Mouse (Mus musculus): ENCODE data around the gene Gal3st2. TPM values are rescaled to one million over a fixed set of nuclear protein-coding genes. Genes with fewer than 3 reads are reported as not detected.
"Not testable (repeated sequence)": the region's sequence is repeated elsewhere in the genome, so short reads cannot be mapped to it uniquely, and the experiment has no call there.

Gal3st2 gene
- total RNA-seq, 2 experiments from 2014 or later, result not detected

DNA sequence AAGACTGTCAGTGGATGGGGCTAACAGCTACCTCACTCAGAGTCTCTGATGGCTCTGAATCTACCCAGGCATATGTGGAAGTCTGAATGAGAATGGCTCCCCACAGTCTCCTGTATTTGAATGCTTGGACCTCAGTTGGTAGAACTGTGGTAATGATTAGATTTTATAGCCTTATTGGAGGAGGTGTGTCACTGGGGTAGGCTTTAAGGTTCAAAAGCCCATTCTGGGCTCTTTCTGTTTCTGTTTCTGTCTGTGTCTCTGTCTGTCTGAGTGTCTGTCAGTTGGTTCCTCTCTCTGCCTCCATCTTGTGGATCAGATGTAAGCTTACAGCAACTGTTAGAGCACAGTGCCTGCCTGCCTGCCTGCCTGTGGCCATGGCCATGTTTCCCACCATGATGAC, 1.5 kb upstream of the Gal3st2 start:
- no peak for DNase-seq (ENCODE audit: low spot score in 2 of 2)

DNA sequence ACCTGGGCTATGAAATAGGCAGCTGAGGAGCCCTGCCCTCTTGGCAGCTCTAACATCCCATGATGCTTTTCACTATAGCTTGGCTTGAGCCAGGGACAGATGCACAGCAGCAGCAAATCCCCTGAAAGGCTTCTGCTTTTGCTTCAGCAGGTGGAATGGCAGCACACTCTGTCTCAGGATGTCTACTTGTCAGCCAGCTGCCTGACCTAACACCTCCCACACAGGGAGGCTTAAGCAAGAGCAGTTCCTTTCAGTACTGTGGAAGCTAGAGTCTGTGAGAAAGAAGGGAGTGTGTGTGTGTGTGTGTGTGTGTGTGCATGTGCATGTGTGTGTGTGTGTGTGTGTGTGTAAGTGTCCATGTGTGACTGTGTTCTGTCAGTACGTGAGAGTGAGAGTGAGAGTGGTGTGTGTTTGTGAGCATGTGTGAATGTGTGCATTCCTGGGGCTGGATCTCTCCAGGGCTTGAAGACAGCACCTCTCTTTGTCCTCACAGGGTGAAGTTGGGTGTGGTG, 10.5 kb downstream of the Gal3st2 start:
- DNase-seq (ENCODE audit: low spot score in 2 of 2), result not testable (repeated sequence)

DNA sequence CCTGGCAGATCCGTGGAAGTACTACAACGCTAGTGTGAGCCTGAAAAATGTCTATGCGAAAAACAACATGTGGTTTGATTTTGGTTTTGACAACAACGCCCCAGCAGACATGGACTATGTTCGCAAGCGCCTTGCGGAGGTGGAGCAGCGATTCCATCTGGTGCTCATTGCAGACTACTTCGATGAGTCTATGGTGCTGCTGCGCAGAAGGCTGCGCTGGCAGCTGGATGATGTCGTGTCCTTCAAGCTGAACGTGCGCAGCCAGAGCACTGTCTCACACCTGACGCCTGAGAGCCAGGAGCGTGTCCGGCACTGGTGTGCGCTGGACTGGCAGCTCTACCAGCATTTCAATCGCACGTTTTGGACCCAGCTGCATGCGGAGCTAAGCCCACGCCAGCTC, 13.3 kb downstream of the Gal3st2 start:
- DNase-seq (ENCODE audit: low spot score in 2 of 2), result peak; percentile 12 to 36

DNA sequence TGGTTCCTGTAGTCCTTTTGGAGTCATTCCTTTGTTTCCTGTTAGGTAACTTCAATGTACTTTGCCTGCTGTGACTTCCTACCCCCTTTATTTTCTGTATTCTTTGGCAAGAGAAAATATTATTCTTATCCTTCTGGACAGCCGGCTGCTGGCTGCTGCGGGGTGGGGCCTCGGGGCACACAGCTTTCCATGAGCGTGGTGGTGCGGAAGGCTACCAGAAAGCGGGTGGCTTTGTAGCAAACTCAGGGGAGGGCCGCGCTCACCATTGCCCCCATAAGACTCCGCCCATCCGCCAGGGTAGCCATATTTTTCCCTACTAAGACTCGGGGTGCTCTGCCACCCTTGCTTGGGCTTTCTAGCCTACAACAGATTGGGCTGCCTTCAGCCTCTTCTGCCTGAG, 20.7 kb downstream of the Gal3st2 start:
- DNase-seq (ENCODE audit: low spot score in 2 of 2), result not testable (repeated sequence)

DNA sequence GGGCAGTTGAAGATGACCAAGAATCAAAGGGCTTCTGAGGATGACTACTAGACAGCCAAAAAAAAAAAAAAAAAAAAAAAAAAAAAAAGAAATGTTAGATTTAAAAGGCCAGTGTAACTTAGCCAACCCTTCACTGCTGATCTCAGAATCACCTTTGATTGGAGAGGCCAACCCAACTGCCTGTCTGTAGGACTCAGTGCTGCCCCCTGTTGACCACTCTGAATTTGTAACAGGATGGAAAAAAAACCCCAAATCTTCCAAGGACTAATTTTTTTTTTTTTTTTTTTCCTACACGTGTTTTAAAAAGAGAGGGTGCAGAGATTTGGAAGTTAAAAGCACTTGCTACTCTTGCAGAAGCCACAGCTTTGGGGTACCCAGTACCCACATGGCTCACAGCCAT, 29.8 kb downstream of the Gal3st2 start:
- not testable (repeated sequence) for DNase-seq (ENCODE audit: low spot score in 2 of 2)

DNA sequence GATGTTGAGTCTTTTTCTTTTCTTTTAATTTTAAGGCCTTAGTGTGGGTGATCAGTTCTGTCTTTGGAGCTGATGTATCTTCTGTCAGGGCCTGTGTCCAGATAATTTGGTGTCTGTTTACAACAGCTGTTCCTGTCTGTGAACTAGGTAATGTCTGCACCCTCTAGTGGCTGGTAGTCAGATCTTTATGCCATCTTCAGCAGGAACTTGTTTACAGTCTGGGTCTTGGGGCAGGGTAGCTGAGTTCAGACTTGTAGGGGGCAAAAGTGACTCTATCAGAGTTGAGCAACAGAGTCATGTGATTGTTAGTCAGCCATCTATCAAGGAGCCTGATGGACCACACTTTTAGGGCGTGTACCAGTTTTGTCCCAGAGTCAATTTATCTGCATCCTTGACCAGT, 36.3 kb downstream of the Gal3st2 start:
- not testable (repeated sequence) for DNase-seq (ENCODE audit: low spot score in 2 of 2)

DNA sequence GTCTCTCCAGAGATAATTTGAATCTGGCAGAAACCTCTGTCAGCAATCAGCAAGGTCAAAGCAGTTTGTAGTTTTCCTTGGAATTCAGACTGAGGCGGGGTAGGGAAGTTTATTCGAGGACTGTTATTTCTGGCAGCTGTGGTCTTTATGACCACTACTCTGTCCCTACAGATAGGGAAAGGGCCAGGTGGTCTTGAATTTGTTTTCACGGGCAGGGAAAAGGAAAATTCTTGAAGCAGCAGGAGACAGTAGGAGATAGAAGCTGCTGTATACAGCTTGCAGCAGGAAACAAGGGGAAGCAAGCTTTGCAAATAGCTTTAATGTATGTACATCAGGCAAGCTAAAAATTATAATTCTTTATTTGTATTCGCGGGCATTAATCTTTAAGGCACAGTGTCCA, 40.2 kb downstream of the Gal3st2 start:
- DNase-seq (ENCODE audit: low spot score in 2 of 2), result not testable (repeated sequence)

DNA sequence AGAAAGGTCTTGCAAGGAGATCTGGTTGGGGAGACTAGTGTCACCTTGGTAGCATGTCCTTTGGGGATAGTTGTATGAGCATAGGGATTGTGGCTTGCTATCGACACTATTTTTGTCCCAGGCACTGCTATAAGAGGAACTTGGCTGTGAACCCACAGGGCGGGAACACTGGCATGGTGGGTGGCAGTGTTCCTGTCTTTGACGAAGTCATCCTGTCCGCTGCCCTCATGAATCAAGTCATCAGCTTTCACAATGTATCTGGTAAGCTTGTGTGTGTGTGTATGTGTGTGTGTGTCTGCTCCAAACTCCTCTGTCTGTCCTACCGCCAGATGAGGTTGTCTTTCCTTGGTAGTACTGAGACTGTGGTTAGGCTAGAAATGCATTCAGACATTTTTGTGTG, 45.6 kb downstream of the Gal3st2 start:
- DNase-seq (ENCODE audit: low spot score in 2 of 2), result not testable (repeated sequence)

DNA sequence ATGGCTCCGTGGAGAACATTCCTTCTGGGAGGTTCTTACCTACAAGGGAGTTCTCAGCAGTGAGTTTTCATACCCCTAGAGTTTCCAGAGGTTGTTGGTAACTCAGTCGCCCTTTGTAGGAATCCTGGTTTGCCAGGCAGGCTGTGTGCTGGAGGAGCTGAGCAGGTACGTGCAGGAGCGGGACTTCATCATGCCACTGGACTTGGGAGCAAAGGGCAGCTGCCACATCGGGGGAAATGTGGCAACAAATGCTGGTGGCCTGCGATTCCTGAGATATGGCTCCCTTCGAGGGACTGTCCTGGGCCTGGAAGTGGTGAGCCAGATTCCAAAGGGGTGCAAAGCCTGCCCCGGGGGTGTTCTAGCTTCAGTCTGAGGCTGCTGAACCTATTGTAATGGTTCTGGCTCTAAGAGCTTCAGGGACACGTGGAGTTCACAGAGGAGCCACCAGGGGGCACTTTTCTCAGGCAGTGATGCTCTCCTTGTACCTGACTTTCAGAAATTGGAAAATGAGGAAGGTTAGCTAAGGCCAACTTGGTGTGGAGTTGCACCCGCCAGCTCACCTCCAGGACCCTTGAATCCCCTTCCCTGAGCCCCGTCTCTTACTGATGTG, 48.0 kb downstream of the Gal3st2 start:
- not testable (repeated sequence) for DNase-seq (ENCODE audit: low spot score in 2 of 2)

DNA sequence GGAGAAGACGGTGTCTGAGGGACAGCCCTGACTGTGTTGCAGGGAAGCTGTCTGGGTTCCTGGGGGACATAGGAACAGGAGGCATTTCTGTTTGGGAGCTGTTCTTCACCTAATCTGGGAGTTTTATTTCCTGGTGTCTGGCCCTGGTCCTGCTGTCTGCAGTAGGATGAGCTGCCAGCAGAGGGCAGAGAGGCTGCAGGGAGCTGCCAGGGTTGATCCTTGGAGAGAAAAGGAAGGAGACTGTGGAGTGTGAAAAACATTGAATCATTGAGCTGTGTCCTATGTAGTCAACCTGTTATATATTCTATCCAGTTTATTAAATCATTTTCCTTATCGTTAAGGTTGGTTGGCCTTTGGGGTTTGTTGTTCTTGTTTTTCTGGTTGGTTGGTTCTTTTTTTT, 50.8 kb downstream of the Gal3st2 start:
- DNase-seq (ENCODE audit: low spot score in 2 of 2), result not testable (repeated sequence)

DNA sequence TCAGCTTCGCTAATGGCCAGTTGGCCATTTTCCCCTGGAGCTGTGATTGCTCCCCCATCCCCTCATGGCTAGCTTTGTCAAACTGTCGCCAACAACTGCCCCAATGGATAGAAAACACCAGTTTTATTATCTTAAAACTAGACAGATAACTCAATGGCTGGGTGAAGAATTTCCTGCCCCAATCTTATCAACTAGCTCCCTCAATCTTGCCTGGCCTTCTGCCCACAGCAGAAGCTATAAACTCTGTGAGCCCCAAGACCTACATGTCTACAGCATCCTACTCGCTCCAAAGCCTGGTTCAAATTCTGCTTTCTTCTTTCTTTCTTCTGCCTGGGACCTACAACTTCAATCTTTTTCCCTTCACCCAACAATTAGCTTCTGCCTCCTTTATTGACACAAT, 56.1 kb downstream of the Gal3st2 start:
- DNase-seq (ENCODE audit: low spot score in 2 of 2), result not testable (repeated sequence)

DNA sequence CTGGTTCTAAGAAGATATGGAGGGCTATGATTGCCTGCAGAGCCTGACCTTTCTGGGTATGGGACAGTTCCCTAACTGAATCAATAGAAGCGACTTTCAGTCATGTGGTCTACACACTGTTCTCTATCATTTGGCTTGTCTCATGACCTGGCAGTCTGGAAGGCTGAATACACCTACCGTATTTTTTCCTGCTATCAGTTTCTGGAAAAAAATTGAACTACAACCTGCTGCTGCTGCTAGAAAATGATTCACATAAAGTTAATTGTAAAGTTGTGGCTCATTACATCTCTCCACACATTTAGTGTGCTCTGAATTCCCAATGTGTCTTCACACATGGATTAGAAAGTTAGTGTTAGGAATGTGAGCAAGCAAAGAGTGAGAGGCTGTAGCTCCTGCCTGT, 56.9 kb downstream of the Gal3st2 start, which contains the start of gene Gal3st2b:
Gene Gal3st2b (plus strand): TSS at position 301 of the 400 bp plus-strand sequence.
- DNase-seq (ENCODE audit: low spot score in 2 of 2), result not testable (repeated sequence)

DNA sequence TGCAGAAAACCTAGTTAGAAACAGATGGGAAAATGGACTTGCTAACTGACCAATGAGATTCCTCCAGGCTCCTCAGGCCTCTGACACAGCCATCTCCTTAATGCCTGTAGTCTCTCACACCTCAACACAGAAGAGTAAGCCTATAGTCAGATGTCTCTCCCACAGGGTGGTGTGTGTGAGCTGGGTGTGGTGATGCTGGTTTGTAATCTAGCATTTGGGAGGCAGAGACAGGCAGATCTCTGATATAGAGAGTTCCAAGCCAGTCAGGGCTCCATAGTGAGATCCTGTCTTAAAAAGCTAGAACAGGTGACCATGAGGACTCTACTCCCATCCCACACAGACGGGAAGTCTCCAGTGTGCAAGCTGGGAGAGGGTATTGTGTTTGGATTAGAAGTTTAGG, 57.7 kb downstream of the Gal3st2 start:
- DNase-seq (ENCODE audit: low spot score in 2 of 2), result not testable (repeated sequence)

DNA sequence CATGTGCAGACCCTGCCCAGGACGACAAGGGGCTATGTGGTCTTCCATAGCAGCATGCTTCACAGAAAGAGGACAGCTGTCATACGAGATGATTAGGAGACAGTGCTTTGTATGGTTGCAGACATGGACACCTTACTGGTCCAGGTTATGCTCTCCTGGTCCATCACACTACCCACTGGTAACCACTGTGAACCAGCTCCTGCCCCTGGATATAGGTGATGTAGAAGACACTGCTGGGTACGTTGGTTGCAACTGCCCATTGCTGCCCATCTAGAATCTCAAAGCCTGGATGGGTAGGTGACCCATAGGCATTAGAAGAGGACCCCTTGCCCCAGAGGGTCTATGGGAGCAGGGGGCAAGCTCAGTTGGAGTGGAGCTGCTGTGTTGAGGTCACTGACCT, 58.2 kb downstream of the Gal3st2 start:
- not testable (repeated sequence) for DNase-seq (ENCODE audit: low spot score in 2 of 2)

DNA sequence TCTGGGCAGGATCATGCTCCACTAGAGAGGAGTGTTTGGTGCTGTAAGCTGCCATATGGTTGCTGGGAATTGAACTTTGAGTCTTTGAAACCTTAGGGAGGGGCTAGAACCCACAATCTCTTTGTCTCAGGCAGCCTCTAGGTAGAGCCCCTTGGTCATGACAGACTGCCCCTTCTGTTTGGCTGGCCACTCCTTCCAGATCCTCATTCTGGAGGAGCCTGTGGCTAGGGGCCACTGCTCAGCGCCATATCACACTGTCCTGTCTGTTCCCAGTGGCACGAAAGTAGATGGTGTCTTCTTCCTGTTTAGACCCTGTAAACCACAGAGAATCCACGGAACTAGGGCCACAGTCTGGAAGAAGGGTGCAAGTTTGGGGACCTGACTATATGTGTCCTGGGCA, 61.5 kb downstream of the Gal3st2 start:
- not testable (repeated sequence) for DNase-seq (ENCODE audit: low spot score in 2 of 2)

DNA sequence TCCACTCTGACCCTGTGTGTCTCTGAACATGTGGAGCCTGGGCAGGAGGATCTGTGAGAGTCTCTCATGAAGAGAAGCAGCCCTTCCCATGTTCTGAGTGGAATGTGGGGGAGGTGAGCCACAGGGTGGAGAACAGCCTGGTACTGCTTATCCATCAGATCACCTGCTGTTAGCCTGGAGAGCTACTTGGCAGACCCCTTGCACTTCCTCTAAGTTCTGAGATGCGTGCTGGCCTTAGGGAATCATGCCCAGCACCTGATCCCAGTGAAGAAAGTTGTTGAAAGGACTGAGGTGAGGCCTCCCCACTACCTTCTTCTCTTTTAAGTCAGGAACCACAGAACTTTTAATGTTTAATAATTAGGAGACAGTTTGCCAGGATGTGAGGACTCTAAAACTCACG, 62.0 kb downstream of the Gal3st2 start:
- not testable (repeated sequence) for DNase-seq (ENCODE audit: low spot score in 2 of 2)

Other genes with a start within 250 kb of the Gal3st2 start
- gene Stk25, start 202.6 kb upstream of the Gal3st2 start, total RNA-seq (2021), result 100 to 1,000 TPM; 410 to 415 TPM
- gene Bok, start 175.6 kb upstream of the Gal3st2 start, total RNA-seq (2021), result 10 to 100 TPM; 56.6 to 59.1 TPM
- 10 to 100 TPM; 79.1 to 81.4 TPM for gene Atg4b, start 109.8 kb upstream of the Gal3st2 start, total RNA-seq (2021)
- gene Thap4, start 106.4 kb upstream of the Gal3st2 start, total RNA-seq (2021), result 10 to 100 TPM; 35.7 to 37.6 TPM
- 10 to 100 TPM; 54.2 to 54.8 TPM for gene Dtymk, start 59.4 kb upstream of the Gal3st2 start, total RNA-seq (2021)
- gene Ing5, start 57.3 kb upstream of the Gal3st2 start, total RNA-seq (2021), result 10 to 100 TPM; 12.6 to 14.7 TPM
- 10 to 100 TPM; 15.8 to 17.9 TPM for gene D2hgdh, start 36.4 kb upstream of the Gal3st2 start, total RNA-seq (2021)
- under 1 TPM; 0.28 to 0.62 TPM for gene Gal3st2b, start 57.0 kb downstream of the Gal3st2 start, total RNA-seq (2021)
- gene Gal3st2c, start 129.2 kb downstream of the Gal3st2 start, total RNA-seq (2021), result under 1 TPM; 0.05 to 0.10 TPM
- 1 to 10 TPM; 7.6 to 9.5 TPM for gene Neu4, start 159.1 kb downstream of the Gal3st2 start, total RNA-seq (2021)
- gene Pdcd1, start 191.2 kb downstream of the Gal3st2 start, total RNA-seq (2021), result under 1 TPM; 0.15 to 0.18 TPM

All from layer of hippocampus, adult 18-20 months (tissue).